Mouse (Mus musculus) kidney, postnatal 0 days (tissue): ENCODE data around the gene Ccdc102a. TPM values are rescaled to one million over a fixed set of nuclear protein-coding genes. Genes with fewer than 3 reads are reported as not detected.

Experiments
- ATAC-seq: fragments of 200-750 bp; cut with Nextera tagmentation; replicated peaks from 2 replicates; pipeline ENCODE4 v1.8.0; 2017; ENCODE audit warnings: low read depth, moderate number of reproducible peaks, moderate TSS enrichment, moderate library complexity; ENCODE audit not compliant: low FRiP score
- DNase-seq: peaks from one replicate; pipeline ENCODE4 v3.0.0-alpha.2; 2016; ENCODE audit warnings: low spot score
- H3K27ac ChIP-seq: fragments of 300-500 bp; sonication (generic); 2 replicates; pipeline ENCODE4 v1.5.1; 2014; ENCODE audit warnings: mild to moderate bottlenecking
- H3K27me3 ChIP-seq: fragments of 300-500 bp; sonication (generic); 2 replicates; pipeline ENCODE4 v1.6.1; 2014; ENCODE audit warnings: low read length, mixed read lengths; ENCODE audit not compliant: insufficient read depth
- H3K36me3 ChIP-seq: fragments of 300-500 bp; sonication (generic); 2 replicates; pipeline ENCODE4 v1.6.1; 2014; ENCODE audit warnings: low read length, mixed read lengths; ENCODE audit not compliant: insufficient read depth
- H3K4me1 ChIP-seq: fragments of 300-500 bp; sonication (generic); replicated peaks from 2 replicates; pipeline ENCODE4 v1.6.1; 2014; ENCODE audit warnings: antibody characterized with exemption, low read length, mixed read lengths; ENCODE audit not compliant: insufficient read depth
- H3K4me2 ChIP-seq: fragments of 300-500 bp; sonication (generic); 2 replicates; pipeline ENCODE4 v1.6.1; 2014; ENCODE audit warnings: mild to moderate bottlenecking, low read length, moderate library complexity, mixed read lengths
- H3K4me3 ChIP-seq: fragments of 300-500 bp; sonication (generic); replicated peaks from 2 replicates; pipeline ENCODE4 v1.5.1; 2014; ENCODE audit warnings: low read depth, low read length
- H3K9ac ChIP-seq: fragments of 300-500 bp; sonication (generic); 2 replicates; pipeline ENCODE4 v1.6.1; 2014; ENCODE audit warnings: low read depth, low read length
- H3K9me3 ChIP-seq: fragments of 300-500 bp; sonication (generic); replicated peaks from 2 replicates; pipeline ENCODE4 v1.6.1; 2016; ENCODE audit warnings: low read length, inconsistent platforms, mixed read lengths
- CTCF ChIP-seq: IDR thresholded peaks from 2 replicates; pipeline ENCODE4 v1.5.1; 2016; ENCODE audit warnings: antibody characterized with exemption, low read depth, mild to moderate bottlenecking, moderate library complexity
- WGBS: fragments of 180-500 bp; shearing (Covaris S2); extraction: QIAGEN DNeasy Blood & Tissue Kit; methylation state at CpG from one replicate; pipeline ENCODE4 v1.1.7; 2014; 5-methylcytosine and 5-hydroxymethylcytosine counted together
- polyA plus RNA-seq: library from polyadenylated mRNA; unstranded; fragments of >200 nt; fragmentation: Nextera tagmentation; extraction: Ambion mirVana; gene quantifications from 2 replicates; pipeline ENCODE4 v1.2.1, GENCODE M21; 2015

Ccdc102a gene
- polyA plus RNA-seq, 1 experiment from 2014 or later: 20.0 TPM

GRCm38 (mm10) chr8:94869146-94869545 is 48.8 kb downstream of the Ccdc102a start:
- Histone ChIP-seq H3K36me3 (peaks cover 20% of the 10 kb centered on the region; the same call in 1 of the 2 replicates), H3K9me3 (no peaks in the 10 kb centered on the region), H3K4me1 (peaks cover 15% of the 10 kb centered on the region), H3K4me3 (no peak overlapping the region), H3K27me3 (no peaks in the 10 kb centered on the region), H3K4me2 (no peak overlapping the region), H3K27ac (no peak overlapping the region), H3K9ac (no peak overlapping the region)
- WGBS: 79% methylated on average over 7 of the region's 7 CpGs
- TF ChIP-seq CTCF: no peak
- ATAC-seq (no peak), DNase-seq (no peak)

DNA sequence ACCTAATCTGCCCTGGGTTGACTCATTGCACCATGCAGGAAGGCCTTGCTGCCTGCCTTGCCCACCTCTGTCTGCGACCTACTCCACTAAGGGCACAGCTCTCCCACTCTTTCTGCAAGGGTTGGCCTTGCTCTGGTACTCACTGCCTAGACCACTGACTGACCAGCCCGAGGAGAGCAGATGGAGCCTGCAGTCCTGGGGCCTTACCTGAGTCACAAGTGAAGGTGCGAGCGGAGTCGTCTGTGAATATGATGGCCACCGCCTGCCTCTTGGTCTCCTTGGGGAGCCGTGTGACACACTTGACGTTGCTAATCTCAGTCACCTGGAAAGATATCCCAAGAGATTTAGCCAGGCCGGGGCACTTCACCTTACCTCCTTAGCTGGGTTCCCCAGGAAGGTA is 51.0 kb downstream of the Ccdc102a start:
- Histone ChIP-seq H3K27me3 (no peaks in the 10 kb centered on the region), H3K9me3 (no peaks in the 10 kb centered on the region), H3K4me2 (no peak overlapping the region), H3K4me1 (peaks cover 15% of the 10 kb centered on the region), H3K36me3 (peaks cover 27% of the 10 kb centered on the region), H3K27ac (no peak overlapping the region), H3K4me3 (no peak overlapping the region), H3K9ac (no peak overlapping the region)
- DNase-seq: no peak
- no peak for TF ChIP-seq CTCF
- WGBS: 86% methylated on average over 9 of the region's 9 CpGs
- ATAC-seq: no peak

DNA sequence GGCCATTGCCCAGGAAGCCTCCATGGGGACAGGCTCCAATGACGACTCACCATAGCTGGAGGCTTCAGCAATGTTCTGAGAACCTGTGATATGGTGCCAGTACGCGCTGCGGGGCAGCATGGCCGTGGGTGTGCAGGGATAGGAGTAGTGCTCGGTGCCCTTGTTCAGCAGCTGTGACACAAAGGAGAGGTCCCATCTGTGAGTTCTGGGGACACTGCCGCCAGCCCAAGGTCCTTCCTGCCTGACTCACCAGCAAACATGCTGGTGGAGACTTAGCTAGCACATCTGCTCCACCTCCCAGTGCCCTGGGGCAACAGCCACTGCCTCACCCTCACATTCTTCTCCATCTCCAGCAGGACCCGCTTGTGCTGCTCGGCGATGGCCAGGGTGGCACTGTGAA is 52.6 kb downstream of the Ccdc102a start:
- H3K4me2 ChIP-seq: no peak overlapping the region
- ATAC-seq: no peak
- 78% methylated on average over 10 of the region's 10 CpGs for WGBS
- H3K4me1 ChIP-seq: peaks cover 3% of the 10 kb centered on the region
- no peaks in the 10 kb centered on the region for H3K9me3 ChIP-seq
- H3K4me3 ChIP-seq: no peak overlapping the region
- no peaks in the 10 kb centered on the region for H3K27me3 ChIP-seq
- no peak for TF ChIP-seq CTCF
- DNase-seq: no peak
- peaks cover 32% of the 10 kb centered on the region for H3K36me3 ChIP-seq
- H3K9ac ChIP-seq: no peak overlapping the region
- no peak overlapping the region for H3K27ac ChIP-seq

- Histone ChIP-seq H3K4me1 (no peaks in the 10 kb centered on the region; the same call in 1 of the 2 replicates), H3K4me2 (no peak overlapping the region), H3K27ac (no peak overlapping the region), H3K9ac (no peak overlapping the region), H3K9me3 (no peaks in the 10 kb centered on the region), H3K36me3 (peaks cover 37% of the 10 kb centered on the region), H3K4me3 (no peak overlapping the region), H3K27me3 (no peaks in the 10 kb centered on the region)
- no peak for DNase-seq
- peak; percentile 29; the same call in 1 of the 2 replicates for TF ChIP-seq CTCF
- 81% methylated on average over 10 of the region's 10 CpGs for WGBS
- no peak for ATAC-seq
These were observed 53.8 kb downstream of the Ccdc102a start for GRCm38 (mm10) chr8:94863897-94864673.

- Histone ChIP-seq H3K4me3 (no peak overlapping the region), H3K9me3 (no peaks in the 10 kb centered on the region), H3K36me3 (peaks cover 36% of the 10 kb centered on the region), H3K27me3 (no peaks in the 10 kb centered on the region), H3K4me1 (peaks cover 6% of the 10 kb centered on the region; the same call in 1 of the 2 replicates), H3K9ac (no peak overlapping the region), H3K4me2 (no peak overlapping the region), H3K27ac (no peak overlapping the region)
- no peak for TF ChIP-seq CTCF
- 87% methylated on average over 12 of the region's 12 CpGs for WGBS
- no peak for ATAC-seq
- peak; percentile 34 for DNase-seq
These were observed 55.2 kb downstream of the Ccdc102a start for GRCm38 (mm10) chr8:94862487-94863220.

DNA sequence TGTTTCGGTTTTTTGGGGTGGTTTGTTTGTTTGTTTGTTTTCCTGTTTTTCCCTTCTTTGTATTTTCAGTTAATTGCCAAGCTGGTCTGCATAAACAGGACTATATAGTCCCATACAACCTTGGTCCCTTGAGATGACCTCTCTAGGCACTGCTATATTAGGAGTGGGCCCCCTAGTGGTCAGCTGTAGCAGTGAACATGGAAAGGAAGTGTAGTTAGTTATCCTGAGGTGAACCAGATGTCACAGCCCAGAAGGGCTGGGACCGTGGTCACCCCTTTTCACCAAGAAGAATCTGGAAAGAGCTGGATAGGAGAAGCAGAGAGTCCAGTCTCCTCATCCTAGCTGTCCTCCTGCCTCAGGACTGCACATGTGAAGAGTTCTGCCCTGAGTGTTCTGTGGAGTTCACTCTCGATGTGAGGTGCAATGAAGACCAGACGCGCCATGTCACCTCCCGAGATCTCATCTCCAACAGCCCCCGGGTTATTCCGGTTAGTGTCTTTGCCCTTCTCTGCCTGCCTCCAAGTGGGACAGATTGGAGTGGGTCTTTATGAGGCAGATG is 56.5 kb downstream of the Ccdc102a start:
- no peak overlapping the region for H3K9ac ChIP-seq
- peak; percentile 89 for TF ChIP-seq CTCF
- H3K4me2 ChIP-seq: no peak overlapping the region
- no peaks in the 10 kb centered on the region for H3K27me3 ChIP-seq
- peak; percentile 59 for ATAC-seq
- peaks cover 30% of the 10 kb centered on the region for H3K36me3 ChIP-seq
- no peak overlapping the region for H3K4me3 ChIP-seq
- H3K27ac ChIP-seq: no peak overlapping the region
- H3K9me3 ChIP-seq: no peaks in the 10 kb centered on the region
- 71% methylated on average over 8 of the region's 8 CpGs for WGBS
- peak; percentile 87 for DNase-seq
- peaks cover 6% of the 10 kb centered on the region; the same call in 1 of the 2 replicates for H3K4me1 ChIP-seq
